Mouse (Mus musculus): ENCODE results near the gene Fam24a. TPM values are rescaled to one million over a fixed set of nuclear protein-coding genes. Genes with fewer than 3 reads are reported as not detected.

The Fam24a gene
- total RNA-seq (2021): not detected in 2 replicates
- long read RNA-seq: 0 reads

- DNase-seq: no peak
These were observed at the start of gene Fam24a for GRCm38 (mm10) chr7:131333564-131333963. Fam24a (plus strand) TSS chr7:131333864.

GRCm38 (mm10) chr7:131297151-131297550 lies 36.5 kb upstream of the Fam24a start:
- no peak for DNase-seq

GRCm38 (mm10) chr7:131303340-131303739 lies 30.3 kb upstream of the Fam24a start:
- no peak for DNase-seq

- no peak for DNase-seq
These were observed 26.9 kb upstream of the Fam24a start for GRCm38 (mm10) chr7:131306733-131307132.

DNA sequence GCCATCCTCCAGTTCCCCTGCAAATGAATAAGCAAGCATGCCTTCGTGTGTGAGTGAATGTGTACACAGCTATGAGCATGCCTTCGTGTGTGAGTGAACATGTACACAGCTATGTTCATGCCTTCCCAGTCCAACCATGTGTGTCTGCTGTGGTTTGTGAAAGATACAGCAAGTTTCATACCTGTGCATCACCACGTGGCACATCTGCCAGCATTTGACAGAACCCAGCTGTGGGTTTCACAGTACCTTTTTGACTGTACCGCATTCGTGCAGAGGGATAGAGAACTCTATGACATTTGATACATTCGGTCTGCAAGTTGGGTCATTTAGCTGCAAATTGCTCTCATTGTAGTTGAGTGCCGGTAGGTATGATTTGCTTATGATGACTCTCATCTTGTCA lies 19.2 kb upstream of the Fam24a start:
- no peak for DNase-seq

- DNase-seq: no peak
These were observed 16.1 kb upstream of the Fam24a start for GRCm38 (mm10) chr7:131317587-131317986.

GRCm38 (mm10) chr7:131318340-131318739 lies 15.3 kb upstream of the Fam24a start:
- no peak for DNase-seq

GRCm38 (mm10) chr7:131322192-131322591 lies 11.5 kb upstream of the Fam24a start, which contains the start of gene Cuzd1:
Cuzd1 (minus strand) TSS chr7:131322292.
- no peak for DNase-seq

DNA sequence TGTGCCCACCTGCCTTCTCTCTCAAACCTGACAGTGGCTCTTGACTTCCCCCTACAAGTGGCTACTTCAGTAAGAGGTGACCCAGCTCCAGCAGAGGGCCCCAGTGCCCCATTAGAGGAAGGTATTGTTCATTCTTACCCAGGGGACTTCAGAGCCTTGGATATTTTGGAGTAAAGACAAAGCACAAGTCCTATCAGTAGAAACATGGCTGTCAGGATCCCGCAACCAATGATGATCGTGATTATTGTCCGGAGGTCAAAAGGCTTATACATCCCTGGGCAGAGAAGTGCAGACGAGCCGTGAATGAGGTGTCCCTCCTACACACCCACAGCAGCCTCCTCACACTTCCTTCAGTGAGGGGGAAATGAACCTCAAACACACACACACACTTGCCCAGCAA lies 6.6 kb upstream of the Fam24a start:
- DNase-seq: no peak

DNA sequence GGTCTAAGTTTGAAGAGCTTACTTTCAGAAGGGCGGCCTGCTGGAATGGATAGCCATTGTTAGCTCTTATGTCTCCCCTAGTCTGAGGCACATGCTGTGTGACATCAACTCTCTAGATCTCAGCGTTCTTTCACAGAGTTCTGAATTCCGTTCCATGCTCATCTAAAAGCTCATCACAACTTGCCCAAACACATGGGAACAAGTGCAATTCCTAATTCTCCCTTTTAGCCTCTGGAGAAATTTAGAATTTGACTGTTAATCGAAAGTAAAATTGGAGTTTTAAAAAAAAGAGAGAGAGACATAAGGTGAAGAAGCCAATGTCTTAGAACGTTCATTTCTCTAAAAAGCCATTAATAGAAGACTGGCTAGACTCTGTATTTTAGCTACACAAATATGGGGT lies 4.2 kb upstream of the Fam24a start, which contains the start of gene Fam24b:
Fam24b (minus strand) TSS at position 101 of the 400 bp plus-strand sequence.
- no peak for DNase-seq

DNA sequence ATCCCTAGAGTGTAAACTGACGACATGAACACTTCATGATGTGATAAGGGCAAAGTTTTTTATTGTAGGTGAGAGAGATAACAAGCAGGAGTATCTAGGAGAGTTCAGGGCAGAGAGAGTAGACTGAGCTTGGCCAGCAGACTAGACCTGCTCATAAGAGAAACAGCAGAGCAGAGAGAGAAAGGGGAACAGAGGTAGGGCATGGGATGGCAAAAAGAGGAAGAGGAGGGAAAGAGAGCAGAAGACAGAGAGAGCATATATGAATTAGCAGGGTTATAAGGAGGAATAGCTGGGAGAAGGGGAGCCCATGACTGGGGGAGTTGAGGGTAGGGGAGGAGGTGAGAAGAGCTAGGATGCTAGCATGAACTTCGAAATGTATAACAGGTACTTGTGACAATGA lies 2.0 kb upstream of the Fam24a start:
- no peak for DNase-seq

DNA sequence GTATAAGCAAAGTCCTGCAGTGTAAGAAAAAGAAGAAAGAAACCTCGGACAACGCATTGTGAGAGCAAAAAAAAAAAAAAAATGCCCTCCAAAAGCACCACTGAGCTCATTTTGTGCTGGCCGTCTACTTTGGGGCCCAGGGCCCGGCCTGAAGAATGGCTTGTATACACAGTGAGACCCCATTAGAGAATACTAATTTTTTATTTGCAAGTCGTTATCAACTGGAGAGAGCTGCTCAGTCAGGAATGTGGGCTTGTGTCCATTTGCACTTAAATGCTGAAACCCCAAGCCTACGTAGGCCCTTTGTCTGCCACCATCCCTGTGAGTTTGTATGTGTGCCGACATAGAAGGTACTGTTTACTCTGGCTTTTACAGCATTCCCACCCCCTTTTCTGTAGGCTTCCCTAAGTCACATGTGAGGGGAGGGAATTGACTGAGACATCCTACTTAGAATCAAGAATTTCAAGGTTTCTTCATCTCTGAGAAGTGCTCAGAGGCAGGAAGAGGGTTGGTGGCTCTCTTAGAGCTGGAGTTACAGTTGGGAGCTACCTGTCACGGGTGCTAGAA lies 3.9 kb downstream of the Fam24a start:
- no peak for DNase-seq

DNA sequence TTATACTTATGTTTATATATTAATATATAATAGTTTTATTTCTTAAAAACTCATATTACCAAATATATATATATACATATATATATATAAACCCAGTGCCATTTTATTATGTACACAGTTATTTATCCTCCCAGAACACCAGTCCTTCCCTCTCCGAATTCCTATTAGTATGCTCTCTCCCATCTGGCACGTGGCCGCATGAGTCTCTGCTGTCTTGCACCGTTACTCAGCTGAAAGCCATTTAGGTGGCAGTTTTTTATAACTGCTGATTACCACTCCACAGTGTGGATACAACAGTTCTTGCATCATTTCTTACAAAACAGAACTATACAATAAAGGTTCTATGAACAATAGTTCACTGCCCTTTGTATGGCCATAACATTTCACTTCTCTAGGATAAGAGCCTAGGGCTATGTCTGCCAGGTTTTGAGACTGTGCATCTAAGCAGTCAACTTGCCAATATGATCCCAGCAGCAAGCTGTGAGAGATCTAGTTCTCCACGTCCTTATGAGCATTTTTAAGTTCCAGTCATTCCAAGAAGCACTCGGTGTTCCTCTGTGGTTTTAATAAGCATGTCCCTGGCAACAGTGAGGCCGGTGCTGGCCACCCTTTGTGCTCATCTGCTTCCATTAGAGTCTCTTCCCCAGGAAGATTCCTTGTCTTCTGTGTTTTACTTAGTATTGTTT lies 12.3 kb downstream of the Fam24a start:
- no peak for DNase-seq

DNA sequence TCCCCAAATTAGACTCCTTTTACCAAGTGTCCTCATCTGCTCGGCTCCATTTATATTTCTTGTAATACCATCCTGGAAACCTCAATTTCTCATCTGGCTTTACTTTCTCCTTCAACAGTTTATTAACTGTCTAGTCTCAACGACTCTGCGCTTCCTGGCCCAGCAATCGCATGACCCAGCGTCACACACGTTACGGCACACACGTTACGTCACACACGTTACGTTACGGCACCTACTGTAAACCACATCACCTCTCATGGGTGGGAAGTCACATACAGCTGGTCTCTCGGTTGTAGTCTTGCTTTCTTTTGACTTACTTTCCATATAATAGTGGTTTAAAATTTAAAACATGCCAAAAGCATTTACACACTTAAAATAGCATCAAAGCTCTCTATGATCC lies 22.4 kb downstream of the Fam24a start:
- DNase-seq: no peak

- DNase-seq: no peak
These were observed 28.6 kb downstream of the Fam24a start for GRCm38 (mm10) chr7:131362269-131362614.

DNA sequence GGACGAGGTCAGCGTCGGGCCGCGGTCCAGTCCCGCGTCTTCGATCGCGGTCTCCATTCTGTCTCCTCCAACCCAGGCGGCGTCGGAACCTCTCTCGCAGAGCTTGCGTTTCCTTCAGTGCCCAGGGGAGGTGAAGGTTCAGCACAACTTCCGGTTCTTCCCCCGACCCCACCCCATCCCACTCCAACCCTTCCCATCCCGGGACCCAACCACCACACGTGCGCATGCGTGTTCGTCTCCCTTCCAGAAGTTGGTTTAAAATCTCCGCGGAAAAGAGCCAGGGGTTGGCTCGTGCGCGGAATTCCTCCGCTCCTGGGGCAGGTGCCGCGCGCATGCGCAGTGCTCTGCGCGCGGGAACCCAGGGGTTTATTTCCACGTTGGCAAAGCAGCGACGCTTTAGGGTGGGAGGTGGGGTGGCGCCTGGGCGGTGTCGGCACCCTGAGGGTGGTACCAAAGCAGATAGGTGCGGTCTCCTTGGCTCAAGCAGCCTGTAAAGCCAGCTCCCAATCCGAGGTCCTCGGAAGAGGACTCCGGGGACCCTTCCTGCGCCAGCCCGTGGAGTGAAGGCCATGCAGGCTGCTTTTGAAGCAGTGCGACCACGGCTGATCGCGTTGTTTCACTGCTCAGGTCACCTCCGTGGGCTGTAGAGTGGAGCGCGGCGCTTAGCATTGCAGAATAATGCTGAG lies 29.1 kb downstream of the Fam24a start, which contains the start of gene 2310057M21Rik:
2310057M21Rik (minus strand) TSS at position 145 of the 686 bp plus-strand sequence.
- DNase-seq: peak; percentile 95

GRCm38 (mm10) chr7:131364131-131364530 lies 30.5 kb downstream of the Fam24a start:
- DNase-seq: no peak

- peak; percentile 91 for DNase-seq
These were observed 37.2 kb downstream of the Fam24a start, which contains the start of gene Pstk for GRCm38 (mm10) chr7:131370648-131371469. Pstk (plus strand) TSS chr7:131371141.

DNA sequence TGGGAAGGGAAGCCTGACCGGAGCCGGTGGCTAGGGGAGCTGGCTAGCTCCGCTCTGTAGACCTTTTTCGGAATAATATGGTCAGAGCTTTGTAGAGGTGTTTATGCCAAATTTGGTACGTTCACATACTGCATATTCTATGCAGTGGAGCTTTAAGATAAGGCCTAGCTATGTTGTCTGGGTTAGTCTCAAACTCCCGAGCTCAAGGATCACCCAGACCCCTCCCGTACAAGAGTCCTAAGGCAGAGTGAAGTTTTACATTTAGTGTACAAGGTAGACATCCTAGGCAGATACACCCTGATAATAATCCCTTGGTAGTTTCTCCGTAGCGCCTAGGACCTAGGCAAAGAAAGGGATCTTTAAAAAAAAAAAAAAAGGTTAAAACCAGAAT lies 37.8 kb downstream of the Fam24a start:
- DNase-seq: no peak

DNA sequence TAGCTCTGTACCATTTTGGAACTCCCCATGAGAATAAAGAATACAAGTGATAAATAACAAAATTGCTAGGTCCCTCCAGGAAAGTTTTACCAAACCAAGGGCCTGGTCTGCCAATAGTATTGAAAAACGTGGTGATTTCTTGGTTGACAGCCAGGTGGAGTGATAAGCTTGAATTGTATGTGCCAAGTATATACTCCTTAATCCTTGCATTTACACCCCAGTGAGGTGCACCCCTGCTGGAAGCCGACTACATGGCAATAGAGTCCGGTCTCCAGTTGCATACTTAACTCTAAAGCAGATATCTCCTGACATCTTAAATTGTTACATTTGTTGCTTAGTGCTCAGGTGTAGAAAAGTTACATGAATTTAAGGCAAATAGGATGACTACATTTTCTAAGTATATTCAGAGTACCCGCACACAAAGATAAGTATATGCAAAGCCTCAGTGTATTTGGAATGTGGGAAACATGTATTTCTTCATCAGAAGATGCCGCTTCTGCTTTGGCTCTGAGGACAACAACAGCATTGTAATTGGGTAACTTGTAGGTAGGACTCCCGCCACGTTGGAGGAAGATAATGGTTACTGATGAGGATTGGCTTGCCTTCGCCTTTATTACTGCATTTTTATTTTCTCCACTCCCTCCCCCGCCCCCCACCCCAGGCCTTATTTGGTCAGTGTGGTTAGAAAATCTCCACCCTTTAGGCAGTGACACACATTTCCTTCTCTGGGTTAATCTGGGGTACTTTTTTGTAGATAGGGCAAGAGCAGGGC lies 38.4 kb downstream of the Fam24a start:
- DNase-seq: no peak
